Mouse (Mus musculus) kidney, adult 2 months (tissue): ENCODE data around the gene Rnf212. TPM values are rescaled to one million over a fixed set of nuclear protein-coding genes. Genes with fewer than 3 reads are reported as not detected.

ENCODE experiments used
- DNase-seq: peaks from one replicate; pipeline ENCODE4 v3.0.0; 2021
- H3K27ac ChIP-seq: fragments of 200-500 bp; 2 replicates; pipeline ENCODE4 v1.5.1; 2012; ENCODE audit warnings: low read depth, low read length, control low read depth, inconsistent platforms; ENCODE audit not compliant: insufficient read depth
- H3K27me3 ChIP-seq: fragments of 200-500 bp; replicated peaks from 2 replicates; pipeline ENCODE4 v1.6.1; 2012; ENCODE audit warnings: mild to moderate bottlenecking, moderate library complexity, low read length, inconsistent platforms; ENCODE audit not compliant: control insufficient read depth, insufficient read depth
- H3K36me3 ChIP-seq: fragments of 200-500 bp; 2 replicates; pipeline ENCODE4 v1.6.1; 2012; ENCODE audit warnings: mild to moderate bottlenecking, moderate library complexity, low read length, inconsistent platforms; ENCODE audit not compliant: control insufficient read depth, insufficient read depth
- H3K4me1 ChIP-seq: fragments of 200-500 bp; 2 replicates; pipeline ENCODE4 v1.6.1; 2011; ENCODE audit warnings: low read length; ENCODE audit not compliant: control insufficient read depth, insufficient read depth
- H3K4me3 ChIP-seq: fragments of 200-500 bp; 2 replicates; pipeline ENCODE4 v1.5.1; 2011; ENCODE audit warnings: mild to moderate bottlenecking, low read depth, low read length, control low read depth; ENCODE audit not compliant: insufficient read depth
- CTCF ChIP-seq: fragments of 200-500 bp; conservative IDR thresholded peaks from 2 replicates; pipeline ENCODE4 v1.5.1; 2011; ENCODE audit warnings: low read depth, mild to moderate bottlenecking, control low read depth, low read length, moderate library complexity, mixed read lengths; ENCODE audit not compliant: insufficient read depth, insufficient read length
- POLR2A ChIP-seq: fragments of 200-500 bp; IDR thresholded peaks from one replicate; pipeline ENCODE4 v1.6.1; 2011; ENCODE audit warnings: low read depth, low read length, control low read depth
- WGBS: fragments of 180-500 bp; shearing (Covaris S2); methylation state at CpG from one replicate; pipeline ENCODE4 v1.1.7; 2018; 5-methylcytosine and 5-hydroxymethylcytosine counted together
- polyA plus RNA-seq: library from polyadenylated mRNA; depleted of rRNA; stranded (reverse); fragments of >200 nt; gene quantifications from 2 replicates; pipeline ENCODE4 v1.2.3, GENCODE M21; 2012; rRNA removed

The Rnf212 gene
- polyA plus RNA-seq, 1 experiment = not detected

DNA sequence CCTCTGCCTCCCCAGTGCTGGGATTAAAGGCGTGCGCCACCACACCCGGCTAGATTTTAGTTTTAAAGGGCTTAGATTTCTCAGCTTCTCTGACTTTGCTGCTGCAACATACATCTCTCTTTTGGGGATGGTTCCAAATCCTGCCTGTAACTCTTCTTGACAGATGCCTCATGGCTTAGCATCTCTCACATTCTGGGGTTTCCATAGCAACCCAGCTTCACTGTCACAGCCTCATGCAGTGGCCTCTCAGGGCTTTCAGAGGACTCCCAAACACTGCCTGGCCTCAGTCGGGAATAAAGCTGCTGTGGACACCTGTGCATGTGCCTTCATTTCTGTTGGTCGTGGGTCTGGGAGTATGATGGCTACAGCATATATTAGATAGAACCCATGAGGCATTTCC, 85.7 kb downstream of the Rnf212 start:
- Histone ChIP-seq H3K4me1 (peaks cover 3% of the 10 kb centered on the region; the same call in 1 of the 2 replicates), H3K27ac (no peak overlapping the region), H3K4me3 (no peak overlapping the region), H3K27me3 (no peaks in the 10 kb centered on the region), H3K36me3 (no peaks in the 10 kb centered on the region)
- 81% methylated on average over 5 of the region's 5 CpGs for WGBS
- TF ChIP-seq POLR2A (no peak), CTCF (no peak)
- no peak for DNase-seq

DNA sequence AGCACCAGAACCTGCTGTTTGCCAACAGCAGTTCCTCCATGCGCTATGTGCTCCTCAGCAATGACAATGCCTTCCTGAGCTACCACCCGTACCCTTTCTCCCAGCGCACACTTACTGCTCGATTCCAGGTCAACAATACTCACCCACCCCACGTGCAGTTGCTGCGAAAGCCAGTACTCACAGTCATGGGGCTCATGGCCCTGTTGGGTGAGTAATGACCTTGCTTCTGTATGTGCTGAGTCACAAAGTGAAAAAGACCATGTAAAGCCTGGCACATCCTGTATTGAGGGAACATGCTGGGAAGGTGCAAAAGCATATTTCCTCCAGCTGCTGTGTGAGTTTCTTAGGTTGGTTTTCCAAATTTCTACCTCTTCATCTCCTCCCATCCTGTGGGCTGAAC, 93.9 kb downstream of the Rnf212 start:
- Histone ChIP-seq H3K4me1 (peaks cover 15% of the 10 kb centered on the region), H3K36me3 (no peaks in the 10 kb centered on the region), H3K4me3 (no peak overlapping the region), H3K27ac (no peak overlapping the region), H3K27me3 (no peaks in the 10 kb centered on the region)
- DNase-seq = no peak
- 95% methylated on average over 6 of the region's 6 CpGs for WGBS
- TF ChIP-seq POLR2A = no peak
- TF ChIP-seq CTCF = no peak

DNA sequence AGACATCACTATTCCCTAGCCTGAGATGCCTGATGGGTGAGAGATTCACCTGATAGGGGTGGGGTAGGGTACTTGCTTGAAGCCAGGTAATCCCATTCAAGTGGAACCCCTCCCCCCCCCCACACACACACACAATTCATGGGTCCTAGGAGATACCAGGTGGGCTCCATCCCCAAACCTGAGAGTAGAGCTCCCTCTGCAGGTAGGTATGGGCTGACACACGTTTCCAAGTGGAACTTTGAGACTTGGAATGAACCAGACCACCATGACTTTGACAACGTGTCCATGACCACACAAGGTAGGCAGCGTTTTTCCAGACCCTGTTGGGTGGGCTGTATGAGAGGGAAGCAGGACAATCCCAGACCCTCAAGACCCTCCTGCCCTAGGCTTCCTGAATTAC, 94.9 kb downstream of the Rnf212 start:
- WGBS = 53% methylated on average over 3 of the region's 3 CpGs
- no peak for DNase-seq
- no peak for TF ChIP-seq POLR2A
- TF ChIP-seq CTCF = peak; percentile 67
- Histone ChIP-seq H3K4me1 (peaks cover 19% of the 10 kb centered on the region), H3K36me3 (no peaks in the 10 kb centered on the region), H3K27me3 (no peaks in the 10 kb centered on the region), H3K27ac (no peak overlapping the region), H3K4me3 (no peak overlapping the region)

Other genes starting within 250 kb of the Rnf212 start
- gene Cplx1, start 225.0 kb downstream of the Rnf212 start, polyA plus RNA-seq = 0.26 and 0.59 TPM in 2 replicates
- gene Gak, start 145.2 kb downstream of the Rnf212 start, polyA plus RNA-seq = 80.5 and 89.0 TPM in 2 replicates
- 67.1 and 76.4 TPM in 2 replicates for gene Tmem175, start 145.2 kb downstream of the Rnf212 start, polyA plus RNA-seq
- gene Idua, start 114.7 kb downstream of the Rnf212 start, polyA plus RNA-seq = 9.1 and 12.7 TPM in 2 replicates
- gene Dgkq, start 105.3 kb downstream of the Rnf212 start, polyA plus RNA-seq = 27.9 and 34.8 TPM in 2 replicates
- 257 and 309 TPM in 2 replicates for gene Slc26a1, start 99.4 kb downstream of the Rnf212 start, polyA plus RNA-seq
- gene Fgfrl1, start 82.6 kb downstream of the Rnf212 start, polyA plus RNA-seq = 65.1 and 74.8 TPM in 2 replicates
- gene Tmed11, start 20.4 kb upstream of the Rnf212 start, polyA plus RNA-seq = not detected in 2 replicates
- gene Vmn2r8, start 33.9 kb upstream of the Rnf212 start, polyA plus RNA-seq = not detected in 2 replicates
- not detected in 2 replicates for gene Vmn2r9, start 77.6 kb upstream of the Rnf212 start, polyA plus RNA-seq
- not detected in 2 replicates for gene Vmn2r10, start 231.5 kb upstream of the Rnf212 start, polyA plus RNA-seq